Mouse (Mus musculus) intestine, embryonic 16.5 days (tissue): ENCODE measurements around the gene Ppa2. TPM values are rescaled to one million over a fixed set of nuclear protein-coding genes. Genes with fewer than 3 reads are reported as not detected.

Experiments used
- ATAC-seq: fragments of 200-750 bp; cut with Nextera tagmentation; 2 replicates; pipeline ENCODE4 v1.8.0; 2017; ENCODE audit warnings: moderate TSS enrichment, moderate library complexity
- H3K27ac ChIP-seq: fragments of 300-500 bp; sonication (generic); 2 replicates; pipeline ENCODE4 v1.5.1; 2014; ENCODE audit warnings: mild to moderate bottlenecking, low read length
- H3K27me3 ChIP-seq: fragments of 300-500 bp; sonication (generic); replicated peaks from 2 replicates; pipeline ENCODE4 v1.6.1; 2014; ENCODE audit warnings: low read length, control low read depth, mixed read lengths; ENCODE audit not compliant: control insufficient read depth, insufficient read depth
- H3K36me3 ChIP-seq: fragments of 300-500 bp; sonication (generic); 2 replicates; pipeline ENCODE4 v1.6.1; 2014; ENCODE audit warnings: low read length, control low read depth; ENCODE audit not compliant: control insufficient read depth, insufficient read depth
- H3K4me1 ChIP-seq: fragments of 300-500 bp; sonication (generic); 2 replicates; pipeline ENCODE4 v1.6.1; 2014; ENCODE audit warnings: low read length, control low read depth, mixed read lengths; ENCODE audit not compliant: control insufficient read depth, insufficient read depth
- H3K4me2 ChIP-seq: fragments of 300-500 bp; sonication (generic); 2 replicates; pipeline ENCODE4 v1.6.1; 2014; ENCODE audit warnings: low read depth, low read length, control low read depth
- H3K4me3 ChIP-seq: fragments of 300-500 bp; sonication (generic); 2 replicates; pipeline ENCODE4 v1.5.1; 2014; ENCODE audit warnings: mild to moderate bottlenecking, low read length
- H3K9ac ChIP-seq: fragments of 300-500 bp; sonication (generic); 2 replicates; pipeline ENCODE4 v1.6.1; 2014; ENCODE audit warnings: low read depth, low read length
- H3K9me3 ChIP-seq: fragments of 300-500 bp; sonication (generic); 2 replicates; pipeline ENCODE4 v1.6.1; 2016; ENCODE audit warnings: low read length, control low read depth; ENCODE audit not compliant: control insufficient read depth
- whole genome bisulfite sequencing: fragments of 180-500 bp; shearing (Covaris S2); extraction: QIAGEN DNeasy Blood & Tissue Kit; methylation state at CpG from one replicate; pipeline ENCODE4 v1.1.7; 2014; 5-methylcytosine and 5-hydroxymethylcytosine counted together
- polyA plus RNA-seq: library from polyadenylated mRNA; unstranded; fragments of >200 nt; fragmentation: Nextera tagmentation; extraction: Ambion mirVana; gene quantifications from 2 replicates; pipeline ENCODE4 v1.2.1, GENCODE M21; 2015

Gene Ppa2
- polyA plus RNA-seq, 1 experiment from 2014 or later, result 149 TPM

DNA sequence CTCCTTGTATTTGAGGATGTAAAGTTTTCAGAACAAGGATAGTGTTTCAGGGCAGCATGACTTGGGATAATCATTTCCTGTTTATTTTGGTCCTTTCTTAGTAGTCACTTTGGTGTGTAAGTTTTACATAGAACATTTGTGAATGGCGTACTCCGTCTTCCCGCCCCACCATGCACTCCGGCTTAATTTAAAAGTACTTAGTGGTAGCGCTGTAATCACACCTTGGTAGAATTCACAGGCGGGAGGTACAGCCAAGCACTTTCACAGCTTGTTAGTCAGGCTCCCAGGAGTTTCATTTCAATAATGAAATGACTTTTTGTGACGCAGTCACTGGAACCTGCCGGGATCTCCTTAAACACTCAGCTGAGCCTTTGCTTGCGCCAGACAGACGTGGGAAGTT is 12.0 kb downstream of the Ppa2 start:
- H3K27me3 ChIP-seq, result no peaks in the 10 kb centered on the region
- no peak overlapping the region for H3K9ac ChIP-seq
- no peaks in the 10 kb centered on the region for H3K9me3 ChIP-seq
- peaks cover 5% of the 10 kb centered on the region; the same call in 1 of the 2 replicates for H3K36me3 ChIP-seq
- H3K27ac ChIP-seq, result no peak overlapping the region
- no peak for ATAC-seq
- WGBS, result 93% methylated on average over 10 of the region's 10 CpGs
- no peak overlapping the region for H3K4me2 ChIP-seq
- H3K4me1 ChIP-seq, result no peaks in the 10 kb centered on the region; the same call in 1 of the 2 replicates
- no peak overlapping the region for H3K4me3 ChIP-seq

DNA sequence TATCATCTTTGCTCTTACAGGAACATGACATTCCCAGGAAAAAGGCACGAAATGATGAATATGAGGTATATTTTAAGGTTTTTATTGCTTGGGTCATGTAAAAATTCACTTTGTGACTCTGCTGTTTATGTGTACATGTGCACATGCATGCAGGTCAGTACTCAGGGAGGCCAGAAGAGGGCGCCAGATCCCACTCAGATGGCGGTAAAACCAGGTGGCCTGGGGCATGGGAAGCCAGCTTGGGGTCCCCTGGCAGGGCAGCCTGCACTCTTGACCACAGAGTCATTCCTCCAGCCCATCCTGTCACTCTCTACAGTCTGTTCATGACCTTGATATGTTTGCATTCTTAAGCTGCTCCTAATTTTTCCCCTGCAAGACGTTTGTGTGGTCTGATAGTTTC is 12.6 kb downstream of the Ppa2 start:
- H3K27me3 ChIP-seq, result no peaks in the 10 kb centered on the region
- 80% methylated on average over 4 of the region's 4 CpGs for WGBS
- H3K4me2 ChIP-seq, result no peak overlapping the region
- H3K4me1 ChIP-seq, result no peaks in the 10 kb centered on the region; the same call in 1 of the 2 replicates
- H3K4me3 ChIP-seq, result no peak overlapping the region
- H3K9me3 ChIP-seq, result no peaks in the 10 kb centered on the region
- no peak for ATAC-seq
- H3K36me3 ChIP-seq, result peaks cover 5% of the 10 kb centered on the region; the same call in 1 of the 2 replicates
- H3K9ac ChIP-seq, result no peak overlapping the region
- no peak overlapping the region for H3K27ac ChIP-seq

- H3K9ac ChIP-seq, result no peak overlapping the region
- H3K36me3 ChIP-seq, result peaks cover 5% of the 10 kb centered on the region; the same call in 1 of the 2 replicates
- H3K4me3 ChIP-seq, result no peak overlapping the region
- 67% methylated on average over 5 of the region's 5 CpGs for WGBS
- H3K27me3 ChIP-seq, result no peaks in the 10 kb centered on the region
- no peaks in the 10 kb centered on the region for H3K9me3 ChIP-seq
- H3K4me1 ChIP-seq, result no peaks in the 10 kb centered on the region
- H3K4me2 ChIP-seq, result no peak overlapping the region
- ATAC-seq, result no peak
- H3K27ac ChIP-seq, result no peak overlapping the region
These were observed 15.2 kb downstream of the Ppa2 start for GRCm38 (mm10) chr3:133325135-133325534.

- 87% methylated on average over 13 of the region's 13 CpGs for WGBS
- Histone ChIP-seq H3K27me3 (no peaks in the 10 kb centered on the region), H3K4me2 (no peak overlapping the region), H3K9me3 (no peaks in the 10 kb centered on the region), H3K27ac (no peak overlapping the region), H3K4me1 (peaks cover 3% of the 10 kb centered on the region; the same call in 1 of the 2 replicates), H3K9ac (no peak overlapping the region), H3K36me3 (no peaks in the 10 kb centered on the region), H3K4me3 (no peak overlapping the region)
- no peak for ATAC-seq
These were observed 18.6 kb downstream of the Ppa2 start for GRCm38 (mm10) chr3:133328551-133328950.

- Histone ChIP-seq H3K4me3 (no peak overlapping the region), H3K9ac (no peak overlapping the region), H3K36me3 (no peaks in the 10 kb centered on the region), H3K9me3 (no peaks in the 10 kb centered on the region), H3K4me2 (no peak overlapping the region), H3K27ac (no peak overlapping the region), H3K27me3 (no peaks in the 10 kb centered on the region), H3K4me1 (peaks cover 9% of the 10 kb centered on the region; the same call in 1 of the 2 replicates)
- no peak for ATAC-seq
- 87% methylated on average over 2 of the region's 2 CpGs for WGBS
These were observed 19.5 kb downstream of the Ppa2 start for GRCm38 (mm10) chr3:133329406-133329805.

DNA sequence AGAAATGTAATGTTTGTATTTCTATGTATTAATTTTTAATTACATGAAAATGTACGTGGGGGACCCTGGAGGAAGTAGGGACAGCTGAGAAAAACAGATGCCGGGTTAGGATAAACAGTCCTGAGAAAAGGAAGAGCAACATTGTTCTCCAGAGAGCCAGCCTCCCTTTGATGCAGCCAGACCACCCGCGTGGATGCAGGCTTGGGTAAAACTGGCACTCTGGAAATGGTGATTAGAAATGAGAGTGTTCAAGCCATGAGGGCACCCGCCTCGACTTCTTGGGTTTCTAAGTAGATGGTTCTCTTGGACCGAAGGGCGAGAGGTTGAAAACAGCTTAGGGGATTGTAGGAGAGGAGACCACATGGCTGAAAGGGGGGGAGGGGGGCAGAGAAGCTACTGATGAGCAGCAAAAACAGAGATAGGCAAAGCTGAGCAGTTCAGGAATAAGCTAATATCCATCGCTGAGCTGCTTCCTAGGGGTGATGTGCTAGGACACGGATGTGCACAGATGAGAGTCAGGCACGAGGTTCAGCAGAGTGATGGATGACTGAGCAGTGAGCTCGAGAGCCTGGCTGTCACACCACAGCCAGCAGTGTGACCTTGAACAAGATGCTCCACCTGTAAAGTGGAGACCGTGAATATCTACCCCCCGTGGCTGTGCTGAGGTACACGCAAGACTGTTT is 21.4 kb downstream of the Ppa2 start:
- WGBS, result 46% methylated on average over 15 of the region's 15 CpGs
- H3K27me3 ChIP-seq, result no peaks in the 10 kb centered on the region

GRCm38 (mm10) chr3:133332280-133332679 is 22.4 kb downstream of the Ppa2 start:
- Histone ChIP-seq H3K4me2 (no peak overlapping the region), H3K36me3 (no peaks in the 10 kb centered on the region), H3K27ac (no peak overlapping the region), H3K4me1 (peaks cover 11% of the 10 kb centered on the region; the same call in 1 of the 2 replicates), H3K9ac (no peak overlapping the region), H3K9me3 (no peaks in the 10 kb centered on the region), H3K27me3 (no peaks in the 10 kb centered on the region), H3K4me3 (no peak overlapping the region)
- no peak for ATAC-seq
- 80% methylated on average over 5 of the region's 5 CpGs for WGBS

More for the DNA sequence above, 21.4 kb downstream of the Ppa2 start:
- peaks cover 11% of the 10 kb centered on the region; the same call in 1 of the 2 replicates for H3K4me1 ChIP-seq
- H3K4me2 ChIP-seq, result no peak overlapping the region
- no peaks in the 10 kb centered on the region for H3K36me3 ChIP-seq
- H3K4me3 ChIP-seq, result no peak overlapping the region
- H3K27ac ChIP-seq, result no peak overlapping the region
- peak; percentile 32; the same call in 1 of the 2 replicates for ATAC-seq
- no peak overlapping the region for H3K9ac ChIP-seq
- no peaks in the 10 kb centered on the region for H3K9me3 ChIP-seq

GRCm38 (mm10) chr3:133333267-133334170 is 23.6 kb downstream of the Ppa2 start:
- Histone ChIP-seq H3K4me3 (no peak overlapping the region), H3K4me2 (no peak overlapping the region)
- WGBS, result 66% methylated on average over 15 of the region's 15 CpGs

GRCm38 (mm10) chr3:133334691-133335090 is 24.8 kb downstream of the Ppa2 start:
- Histone ChIP-seq H3K4me1 (peaks cover 15% of the 10 kb centered on the region), H3K9me3 (no peaks in the 10 kb centered on the region), H3K27ac (no peak overlapping the region), H3K36me3 (no peaks in the 10 kb centered on the region), H3K9ac (no peak overlapping the region), H3K4me2 (no peak overlapping the region), H3K4me3 (no peak overlapping the region), H3K27me3 (no peaks in the 10 kb centered on the region)
- WGBS, result 85% methylated on average over 5 of the region's 5 CpGs
- no peak for ATAC-seq

More at GRCm38 (mm10) chr3:133333267-133334170, 23.6 kb downstream of the Ppa2 start:
- peak; percentile 43 for ATAC-seq
- Histone ChIP-seq H3K36me3 (no peaks in the 10 kb centered on the region), H3K9me3 (no peaks in the 10 kb centered on the region), H3K27ac (no peak overlapping the region), H3K9ac (no peak overlapping the region), H3K27me3 (no peaks in the 10 kb centered on the region), H3K4me1 (peaks cover 11% of the 10 kb centered on the region; the same call in 1 of the 2 replicates)
